Mouse (Mus musculus): ENCODE measurements around the gene Rbm43. TPM values are rescaled to one million over a fixed set of nuclear protein-coding genes. Genes with fewer than 3 reads are reported as not detected.

Gene Rbm43
- 11.2 and 12.5 TPM in 2 replicates for polyA plus RNA-seq (2012; rRNA removed)

GRCm38 (mm10) chr2:51934574-51935334 is at the start of gene Rbm43:
Gene Rbm43, minus strand, starts transcription at chr2:51935163.

GRCm38 (mm10) chr2:51973410-51973968 is 38.5 kb upstream of the Rbm43 start, which contains the start of gene Nmi:
Gene Nmi, minus strand, starts transcription at chr2:51973494.

Other genes starting within 250 kb of the Rbm43 start
- 1.1 and 1.4 TPM in 2 replicates for gene Nmi, start 38.3 kb upstream of the Rbm43 start, polyA plus RNA-seq (2012; rRNA removed)
- 1.1 and 1.7 TPM in 2 replicates for gene Tnfaip6, start 102.8 kb upstream of the Rbm43 start, polyA plus RNA-seq (2012; rRNA removed)
- gene Rif1, start 137.7 kb upstream of the Rbm43 start, polyA plus RNA-seq (2012; rRNA removed): 0.86 and 4.6 TPM in 2 replicates

Data from ovary, adult 2 months (tissue).